Mouse (Mus musculus) right cerebral cortex, postnatal 4 days (tissue): ENCODE results near the gene Gpr180.
"Not testable (repeated sequence)": the region's sequence is repeated elsewhere in the genome, so short reads cannot be mapped to it uniquely, and the experiment has no call there.

ENCODE experiments used
- DNase-seq: peaks from one replicate; pipeline ENCODE4 v3.0.0-alpha.2; 2022

Gpr180 gene

DNA sequence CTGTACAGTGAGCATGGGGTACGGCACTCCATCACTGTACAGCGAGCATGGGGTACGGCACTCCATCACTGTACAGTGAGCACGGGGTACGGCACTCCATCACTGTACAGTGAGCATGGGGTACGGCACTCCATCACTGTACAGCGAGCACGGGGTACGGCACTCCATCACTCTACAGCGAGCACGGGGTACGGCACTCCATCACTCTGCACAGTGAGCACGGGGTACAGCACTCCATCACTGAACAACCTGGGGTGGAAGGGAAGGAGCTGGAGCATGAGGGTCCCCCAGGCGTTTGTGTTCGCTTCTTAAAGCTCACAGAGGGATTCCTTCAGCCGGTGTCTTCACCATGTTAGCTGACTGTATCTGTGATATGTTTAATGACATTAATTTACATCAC lies 19.1 kb downstream of the Gpr180 start:
- DNase-seq = not testable (repeated sequence)

GRCm38 (mm10) chr14:118156740-118157139 lies 19.8 kb downstream of the Gpr180 start:
- DNase-seq = no peak

DNA sequence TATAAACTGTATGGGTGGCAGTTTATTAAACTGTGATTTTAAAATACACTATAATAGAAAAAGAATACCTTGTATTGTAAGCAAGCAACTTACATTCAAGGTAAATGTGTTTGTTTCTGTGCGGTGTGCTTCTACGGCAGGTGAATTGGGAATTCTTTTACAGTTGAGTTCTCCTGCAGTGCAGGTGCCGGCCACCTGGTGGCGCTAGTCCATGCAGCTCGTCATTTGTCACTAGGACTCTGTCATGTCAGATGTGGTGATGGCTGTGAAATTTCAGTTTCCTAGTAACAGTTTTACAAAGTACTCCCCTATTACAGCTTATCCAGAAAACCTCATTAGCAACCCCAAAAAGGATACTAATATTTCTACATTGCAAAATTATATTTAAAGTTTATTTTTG lies 20.2 kb downstream of the Gpr180 start:
- DNase-seq = peak; percentile 72

- no peak for DNase-seq
These were observed 24.8 kb downstream of the Gpr180 start for GRCm38 (mm10) chr14:118161751-118162150.

DNA sequence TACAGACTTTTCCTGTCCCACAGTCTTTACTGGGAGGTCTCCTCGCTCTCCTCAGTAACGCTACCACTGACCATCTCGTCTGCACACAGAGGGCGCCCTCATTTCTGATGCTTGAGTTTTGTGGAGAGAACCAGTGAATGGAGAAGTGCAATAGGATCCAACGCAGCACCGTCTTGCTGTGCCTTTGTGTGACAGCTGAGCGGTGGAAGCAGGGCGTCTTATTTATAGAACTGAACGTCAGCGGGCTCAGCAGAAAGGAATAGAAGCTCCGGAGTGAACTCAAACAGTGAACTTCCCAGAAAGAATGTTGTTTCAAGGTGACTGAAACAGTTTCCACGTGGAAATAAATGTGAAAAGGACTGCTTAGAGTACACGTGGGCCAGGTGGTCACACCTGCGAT lies 25.7 kb downstream of the Gpr180 start:
- no peak for DNase-seq

GRCm38 (mm10) chr14:118168776-118169175 lies 31.8 kb downstream of the Gpr180 start:
- DNase-seq = no peak

DNA sequence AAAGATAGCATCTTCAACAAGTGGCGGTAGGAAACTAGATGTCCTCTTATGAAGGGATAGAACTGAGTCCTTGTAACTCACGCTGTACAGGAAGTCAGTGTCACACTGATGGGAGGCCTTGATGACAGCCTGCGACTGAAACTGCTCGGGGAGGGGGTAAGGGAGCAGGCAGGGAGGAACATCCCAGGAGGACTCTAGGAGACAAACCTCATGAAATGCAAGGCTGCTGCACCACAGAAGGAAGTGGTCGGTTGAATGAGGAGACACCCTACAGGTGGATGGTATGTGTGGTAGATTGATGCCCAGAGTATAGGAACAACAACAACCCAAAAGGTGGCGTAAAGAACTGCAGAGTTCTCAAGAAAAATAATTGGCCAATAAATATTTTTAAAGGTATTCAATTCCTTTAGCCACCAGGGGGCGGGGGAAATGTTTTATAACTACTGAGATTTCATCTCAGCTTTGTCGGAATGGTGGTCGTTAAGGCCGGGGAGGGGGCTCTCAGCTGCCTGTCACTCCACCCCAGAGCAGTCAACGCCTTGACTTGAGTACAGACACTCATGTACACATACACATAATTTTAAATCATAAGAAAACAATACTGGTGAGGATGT lies 36.7 kb downstream of the Gpr180 start:
- no peak for DNase-seq

DNA sequence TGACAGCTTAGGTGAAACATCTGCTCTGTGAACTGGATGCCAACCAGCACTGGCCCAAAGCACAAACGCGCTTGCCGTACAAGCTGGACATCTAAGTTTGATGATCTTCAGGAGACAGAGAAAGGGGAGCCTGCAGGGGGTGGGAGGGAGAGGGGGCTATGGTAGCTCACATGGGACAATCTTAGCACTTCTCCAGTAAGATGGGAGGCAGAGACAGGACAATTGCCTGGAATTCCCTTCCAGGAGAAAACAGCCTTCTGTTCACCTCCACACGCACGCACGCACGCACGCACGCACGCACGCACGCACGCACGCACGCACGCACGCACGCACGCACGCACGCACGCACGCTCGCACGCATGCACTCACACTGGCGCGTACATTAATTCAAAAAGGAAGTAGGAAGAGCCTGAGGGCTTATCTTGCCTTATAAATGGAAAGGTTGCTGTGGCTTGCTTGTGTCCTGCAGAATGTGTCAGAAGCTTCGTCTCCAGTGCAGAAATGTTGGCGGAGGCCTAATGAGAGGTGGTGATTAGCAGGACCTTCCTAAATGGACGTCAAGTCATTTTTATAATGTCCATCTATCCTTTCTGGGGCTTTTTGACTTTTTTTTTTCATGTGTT lies 38.2 kb downstream of the Gpr180 start:
- no peak for DNase-seq

- DNase-seq = no peak
These were observed 38.7 kb downstream of the Gpr180 start for GRCm38 (mm10) chr14:118175694-118176085.

DNA sequence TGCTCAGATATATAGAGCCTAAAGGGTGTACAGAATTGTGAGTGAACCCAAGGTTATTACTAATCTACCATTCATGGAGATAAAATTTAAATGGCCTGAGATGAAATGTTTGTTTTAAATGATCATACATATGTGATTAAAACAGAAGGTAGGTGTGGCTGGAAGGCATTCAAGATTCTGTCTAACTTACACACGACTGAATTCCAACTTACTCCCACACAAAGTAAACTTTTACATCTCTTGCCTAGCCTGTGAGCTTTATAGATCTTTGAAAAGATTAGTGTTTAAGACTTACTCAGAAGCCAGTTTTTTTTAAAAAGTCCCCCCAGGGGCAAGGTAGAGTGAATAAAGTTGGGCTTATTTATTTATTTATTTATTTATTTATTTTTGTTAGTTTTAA lies 42.3 kb downstream of the Gpr180 start:
- no peak for DNase-seq

DNA sequence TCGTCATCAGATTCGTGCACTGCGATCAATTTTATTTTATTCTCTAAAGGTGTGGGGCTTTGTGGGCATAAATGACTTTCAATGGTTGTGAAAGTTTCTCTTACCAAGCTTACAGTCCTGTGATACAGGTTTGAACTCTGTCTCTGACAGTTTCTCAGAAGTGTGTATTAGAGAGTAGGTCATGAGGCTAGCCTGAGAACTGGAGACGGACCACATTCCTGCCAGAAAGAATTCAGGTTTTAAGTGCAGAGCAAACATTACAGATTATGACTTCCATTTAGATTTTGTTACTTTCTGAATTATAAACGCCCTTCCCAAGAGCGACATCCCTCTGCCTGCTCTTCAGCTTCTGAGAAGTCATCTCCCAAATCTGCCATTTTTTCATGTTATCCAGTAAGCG lies 42.7 kb downstream of the Gpr180 start:
- no peak for DNase-seq

DNA sequence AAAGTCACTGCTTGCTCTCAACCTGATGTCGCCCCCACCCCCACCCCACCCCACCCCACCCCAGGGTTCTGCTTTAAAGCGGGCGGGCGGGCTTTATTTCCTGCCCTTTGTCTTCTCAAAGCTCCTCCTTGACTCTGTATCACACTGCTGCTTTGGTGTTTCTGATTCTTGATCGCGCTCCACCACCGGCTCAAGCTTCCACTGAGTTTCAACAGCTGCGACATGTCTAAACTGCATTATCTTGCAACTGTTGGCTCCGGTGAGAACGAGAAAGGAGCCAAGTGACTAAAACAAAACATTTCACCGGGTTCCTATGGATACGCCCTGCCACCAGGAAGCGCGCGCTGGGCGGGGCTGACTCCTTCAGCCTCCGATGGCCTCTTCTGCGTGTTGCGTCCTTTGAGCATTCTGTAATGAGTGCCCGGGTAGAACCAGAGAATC lies 43.2 kb downstream of the Gpr180 start:
- peak; percentile 24 for DNase-seq

- peak; percentile 53 for DNase-seq
These were observed 43.8 kb downstream of the Gpr180 start for GRCm38 (mm10) chr14:118180711-118181177.

- DNase-seq = peak; percentile 20
These were observed 54.5 kb downstream of the Gpr180 start for GRCm38 (mm10) chr14:118191442-118191841.

DNA sequence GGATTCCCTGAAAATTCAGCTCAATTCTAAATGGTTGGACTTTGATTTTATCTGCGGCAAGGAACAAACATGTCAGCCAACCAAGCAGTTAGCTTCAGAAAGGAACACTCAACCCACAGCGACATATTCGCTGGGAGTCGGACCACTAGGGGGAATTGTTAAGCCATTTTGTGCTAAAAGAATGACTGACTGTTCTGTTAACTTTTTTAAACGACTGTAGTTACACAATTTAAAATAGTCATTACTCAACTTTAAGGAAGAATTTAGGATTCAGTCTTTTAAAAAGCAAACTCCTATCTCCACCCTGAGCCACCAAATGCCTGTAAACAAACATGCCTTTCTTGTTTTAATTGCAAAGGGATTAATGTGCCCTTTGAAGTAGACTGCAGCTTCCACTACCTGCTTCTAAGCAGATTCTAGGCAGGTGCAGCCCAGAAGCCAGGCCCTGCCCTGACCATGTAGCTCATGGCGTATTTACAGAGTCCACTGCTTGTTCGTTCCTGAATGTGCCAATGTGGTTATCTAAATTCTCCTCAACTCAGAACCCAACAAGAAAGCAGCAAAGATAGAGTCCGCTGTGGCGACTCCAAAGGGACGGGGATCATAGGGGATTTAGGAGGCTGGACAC lies 56.2 kb downstream of the Gpr180 start:
- no peak for DNase-seq

- no peak for DNase-seq
These were observed 56.7 kb downstream of the Gpr180 start for GRCm38 (mm10) chr14:118193663-118194062.

DNA sequence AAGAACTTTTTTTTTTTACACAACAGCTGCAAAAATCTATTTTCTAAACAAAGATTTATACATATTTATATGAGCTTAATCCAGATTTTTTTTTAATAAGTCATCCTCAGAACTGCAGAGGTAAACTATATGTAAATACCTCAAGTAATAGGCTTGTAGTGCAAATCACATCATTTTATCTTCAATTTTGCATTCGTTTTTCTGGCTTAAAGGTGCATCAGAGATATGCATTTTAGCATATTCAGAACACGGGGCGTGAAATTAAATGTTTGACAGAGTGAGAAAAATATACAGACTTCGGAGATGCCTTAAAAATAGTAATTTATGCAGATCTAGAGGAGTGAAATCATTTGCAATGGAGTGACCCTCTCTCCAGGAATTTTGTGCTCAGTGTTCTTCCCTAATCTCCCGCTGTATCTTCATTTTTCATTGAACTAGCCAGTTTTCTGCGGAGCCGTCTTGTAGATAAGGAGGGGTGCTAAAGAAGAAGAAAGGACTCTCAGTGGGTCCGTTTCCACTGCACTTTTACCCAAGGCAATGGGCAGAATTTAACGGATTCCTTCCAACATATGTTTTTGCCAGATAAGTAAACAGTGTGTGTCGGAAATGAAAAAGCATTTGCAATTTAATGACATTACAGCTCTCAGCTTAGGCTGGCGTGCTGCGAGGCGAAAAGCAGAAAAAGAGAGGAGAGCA lies 57.4 kb downstream of the Gpr180 start:
- DNase-seq = no peak

DNA sequence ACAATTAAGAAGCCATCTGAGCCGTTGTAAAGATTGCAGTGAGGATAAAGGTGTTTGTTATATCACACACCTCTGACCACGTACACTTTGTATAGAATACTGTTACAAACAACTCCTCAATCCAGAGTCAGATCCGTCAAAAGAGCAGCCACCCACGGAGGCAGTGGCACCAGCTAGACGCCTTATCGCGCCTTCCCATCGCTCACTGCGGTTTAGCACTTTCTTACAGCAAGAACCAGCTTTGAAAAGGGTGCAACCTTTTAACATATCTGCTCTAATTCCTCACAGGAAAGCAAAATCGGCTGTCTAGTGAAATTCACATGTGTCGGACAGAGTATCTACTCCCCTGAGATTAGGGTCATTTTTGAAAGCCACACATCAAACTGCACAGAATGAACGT lies 60.1 kb downstream of the Gpr180 start:
- no peak for DNase-seq

- DNase-seq = no peak
These were observed 63.8 kb downstream of the Gpr180 start for GRCm38 (mm10) chr14:118200731-118201130.

- DNase-seq = no peak
These were observed 65.0 kb downstream of the Gpr180 start for GRCm38 (mm10) chr14:118202006-118202405.

GRCm38 (mm10) chr14:118203031-118203430 lies 66.1 kb downstream of the Gpr180 start:
- DNase-seq = no peak

- no peak for DNase-seq
These were observed 70.4 kb downstream of the Gpr180 start for GRCm38 (mm10) chr14:118207347-118207746.

- DNase-seq = peak; percentile 37
These were observed 72.7 kb downstream of the Gpr180 start for GRCm38 (mm10) chr14:118209642-118210041.
